Mouse (Mus musculus) kidney, adult 2 months (tissue): ENCODE data around the gene Gng2. TPM values are rescaled to one million over a fixed set of nuclear protein-coding genes. Genes with fewer than 3 reads are reported as not detected.

Experiments used
- DNase-seq: peaks from one replicate; pipeline ENCODE4 v3.0.0; 2021
- H3K27ac ChIP-seq: fragments of 200-500 bp; 2 replicates; pipeline ENCODE4 v1.5.1; 2012; ENCODE audit warnings: low read depth, low read length, control low read depth, inconsistent platforms; ENCODE audit not compliant: insufficient read depth
- H3K27me3 ChIP-seq: fragments of 200-500 bp; replicated peaks from 2 replicates; pipeline ENCODE4 v1.6.1; 2012; ENCODE audit warnings: mild to moderate bottlenecking, moderate library complexity, low read length, inconsistent platforms; ENCODE audit not compliant: control insufficient read depth, insufficient read depth
- H3K36me3 ChIP-seq: fragments of 200-500 bp; 2 replicates; pipeline ENCODE4 v1.6.1; 2012; ENCODE audit warnings: mild to moderate bottlenecking, moderate library complexity, low read length, inconsistent platforms; ENCODE audit not compliant: control insufficient read depth, insufficient read depth
- H3K4me1 ChIP-seq: fragments of 200-500 bp; 2 replicates; pipeline ENCODE4 v1.6.1; 2011; ENCODE audit warnings: low read length; ENCODE audit not compliant: control insufficient read depth, insufficient read depth
- H3K4me3 ChIP-seq: fragments of 200-500 bp; 2 replicates; pipeline ENCODE4 v1.5.1; 2011; ENCODE audit warnings: mild to moderate bottlenecking, low read depth, low read length, control low read depth; ENCODE audit not compliant: insufficient read depth
- CTCF ChIP-seq: fragments of 200-500 bp; conservative IDR thresholded peaks from 2 replicates; pipeline ENCODE4 v1.5.1; 2011; ENCODE audit warnings: low read depth, mild to moderate bottlenecking, control low read depth, low read length, moderate library complexity, mixed read lengths; ENCODE audit not compliant: insufficient read depth, insufficient read length
- POLR2A ChIP-seq: fragments of 200-500 bp; IDR thresholded peaks from one replicate; pipeline ENCODE4 v1.6.1; 2011; ENCODE audit warnings: low read depth, low read length, control low read depth
- WGBS: fragments of 180-500 bp; shearing (Covaris S2); methylation state at CpG from one replicate; pipeline ENCODE4 v1.1.7; 2018; 5-methylcytosine and 5-hydroxymethylcytosine counted together
- polyA plus RNA-seq: library from polyadenylated mRNA; depleted of rRNA; stranded (reverse); fragments of >200 nt; gene quantifications from 2 replicates; pipeline ENCODE4 v1.2.3, GENCODE M21; 2012

Gene Gng2
- polyA plus RNA-seq, 1 experiment = 9.0 TPM

GRCm38 (mm10) chr14:20004777-20005289 is 27.4 kb upstream of the Gng2 start:
- H3K36me3 ChIP-seq = no peaks in the 10 kb centered on the region
- TF ChIP-seq CTCF = no peak
- TF ChIP-seq POLR2A = no peak

DNA sequence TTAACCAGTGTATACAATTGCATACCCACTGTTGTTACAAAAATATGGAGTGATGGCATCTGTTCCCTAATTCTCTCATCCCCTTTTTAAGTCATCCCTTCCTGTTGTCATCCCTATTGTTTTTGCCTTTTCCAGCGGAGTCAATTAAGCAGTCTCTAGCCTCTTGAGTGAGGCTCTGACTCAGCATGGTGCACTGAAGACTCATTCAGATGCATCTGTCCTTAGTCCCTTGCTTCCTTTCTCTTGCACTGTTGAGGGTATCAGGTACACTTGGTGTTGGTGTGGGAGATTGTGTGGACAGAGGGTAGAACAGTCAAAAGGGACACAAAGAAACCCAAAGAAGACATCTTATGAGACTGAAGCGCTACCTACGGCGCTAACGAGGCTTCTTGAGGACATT is 19.4 kb upstream of the Gng2 start:
- Histone ChIP-seq H3K36me3 (no peaks in the 10 kb centered on the region), H3K27ac (no peak overlapping the region), H3K4me1 (no peaks in the 10 kb centered on the region), H3K27me3 (no peaks in the 10 kb centered on the region), H3K4me3 (no peak overlapping the region)
- TF ChIP-seq POLR2A = no peak
- TF ChIP-seq CTCF = no peak
- DNase-seq = no peak
- WGBS = 96% methylated on average over 5 of the region's 5 CpGs

More at GRCm38 (mm10) chr14:20004777-20005289, 27.4 kb upstream of the Gng2 start:
- Histone ChIP-seq H3K27ac (no peak overlapping the region), H3K27me3 (no peaks in the 10 kb centered on the region), H3K4me1 (no peaks in the 10 kb centered on the region), H3K4me3 (no peak overlapping the region)
- DNase-seq = no peak

- no peaks in the 10 kb centered on the region for H3K4me1 ChIP-seq
- 83% methylated on average over 4 of the region's 4 CpGs for WGBS
- no peaks in the 10 kb centered on the region for H3K27me3 ChIP-seq
- H3K4me3 ChIP-seq = no peak overlapping the region
- DNase-seq = no peak
- no peaks in the 10 kb centered on the region for H3K36me3 ChIP-seq
- H3K27ac ChIP-seq = no peak overlapping the region
- TF ChIP-seq POLR2A (no peak), CTCF (no peak)
These were observed 18.5 kb upstream of the Gng2 start for GRCm38 (mm10) chr14:19995943-19996342.

- TF ChIP-seq CTCF = no peak
- TF ChIP-seq POLR2A = no peak
- H3K27me3 ChIP-seq = no peaks in the 10 kb centered on the region
- H3K4me3 ChIP-seq = no peak overlapping the region
- no peaks in the 10 kb centered on the region for H3K4me1 ChIP-seq
- 67% methylated on average over 5 of the region's 5 CpGs for WGBS
- no peaks in the 10 kb centered on the region for H3K36me3 ChIP-seq
- no peak overlapping the region for H3K27ac ChIP-seq
- DNase-seq = no peak
These were observed 16.6 kb upstream of the Gng2 start for GRCm38 (mm10) chr14:19994068-19994467.

DNA sequence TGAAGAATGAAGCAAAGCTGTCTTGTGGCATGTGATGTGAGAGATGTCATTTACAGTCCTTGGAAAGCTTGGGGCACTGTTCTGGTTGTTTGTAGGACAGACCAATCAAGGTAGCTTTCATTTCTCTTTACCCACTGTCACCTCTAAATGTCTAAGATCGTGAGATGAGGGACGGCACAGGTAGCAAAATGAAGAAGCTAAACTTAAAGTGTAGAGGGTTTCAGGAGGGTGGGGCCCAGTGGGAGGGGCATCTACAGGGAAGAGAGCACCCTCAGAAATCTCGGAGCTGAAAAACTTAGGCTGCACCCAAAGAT is 16.1 kb upstream of the Gng2 start:
- no peak for DNase-seq
- TF ChIP-seq POLR2A (no peak), CTCF (no peak)
- Histone ChIP-seq H3K36me3 (no peaks in the 10 kb centered on the region), H3K27ac (no peak overlapping the region), H3K27me3 (no peaks in the 10 kb centered on the region), H3K4me1 (no peaks in the 10 kb centered on the region), H3K4me3 (no peak overlapping the region)
- WGBS = 79% methylated on average over 3 of the region's 3 CpGs

- no peak overlapping the region for H3K27ac ChIP-seq
These were observed 15.6 kb upstream of the Gng2 start for GRCm38 (mm10) chr14:19992873-19993569.

GRCm38 (mm10) chr14:19991861-19992260 is 14.4 kb upstream of the Gng2 start:
- Histone ChIP-seq H3K27ac (no peak overlapping the region), H3K4me1 (no peaks in the 10 kb centered on the region), H3K27me3 (no peaks in the 10 kb centered on the region), H3K36me3 (no peaks in the 10 kb centered on the region), H3K4me3 (no peak overlapping the region)
- 47% methylated on average over 3 of the region's 3 CpGs for WGBS
- no peak for DNase-seq
- TF ChIP-seq POLR2A = no peak
- no peak for TF ChIP-seq CTCF

More at GRCm38 (mm10) chr14:19992873-19993569, 15.6 kb upstream of the Gng2 start:
- 88% methylated on average over 8 of the region's 8 CpGs for WGBS
- no peaks in the 10 kb centered on the region for H3K36me3 ChIP-seq
- TF ChIP-seq POLR2A (no peak), CTCF (no peak)
- H3K4me1 ChIP-seq = no peaks in the 10 kb centered on the region
- no peak overlapping the region for H3K4me3 ChIP-seq
- H3K27me3 ChIP-seq = no peaks in the 10 kb centered on the region
- DNase-seq = no peak
